Mouse (Mus musculus) ES-Bruce4 (cell line): ENCODE results near the gene Plekhg5. TPM values are rescaled to one million over a fixed set of nuclear protein-coding genes. Genes with fewer than 3 reads are reported as not detected.

ENCODE experiments used
- H3K27ac ChIP-seq: 2 replicates; pipeline ENCODE4 v1.5.1; 2012; ENCODE audit warnings: low read length, inconsistent platforms; ENCODE audit not compliant: insufficient read depth
- H3K27me3 ChIP-seq: 2 replicates; pipeline ENCODE4 v1.6.1; 2012; ENCODE audit warnings: mild to moderate bottlenecking, low read length, inconsistent platforms; ENCODE audit not compliant: control insufficient read depth, poor library complexity, insufficient read depth, severe bottlenecking
- H3K36me3 ChIP-seq: 2 replicates; pipeline ENCODE4 v1.6.1; 2012; ENCODE audit warnings: inconsistent platforms, mild to moderate bottlenecking, low read length, moderate library complexity; ENCODE audit not compliant: control insufficient read depth, poor library complexity, insufficient read depth, severe bottlenecking
- H3K4me1 ChIP-seq: one replicate; pipeline ENCODE4 v1.8.1; 2011; ENCODE audit warnings: low read length; ENCODE audit not compliant: control insufficient read depth, insufficient read depth
- H3K4me3 ChIP-seq: 2 replicates; pipeline ENCODE4 v1.5.1; 2011; ENCODE audit warnings: low read depth, mild to moderate bottlenecking, low read length
- H3K9ac ChIP-seq: 2 replicates; pipeline ENCODE4 v1.6.1; 2012; ENCODE audit warnings: low read depth, mild to moderate bottlenecking, inconsistent platforms; ENCODE audit not compliant: poor library complexity, severe bottlenecking
- H3K9me3 ChIP-seq: replicated peaks from 2 replicates; pipeline ENCODE4 v1.6.1; 2012; ENCODE audit warnings: mild to moderate bottlenecking, low read length, inconsistent platforms; ENCODE audit not compliant: control insufficient read depth, poor library complexity, insufficient read depth, severe bottlenecking
- CTCF ChIP-seq: IDR thresholded peaks from one replicate; pipeline ENCODE4 v1.8.1; 2011; ENCODE audit warnings: low read depth, low read length
- EP300 ChIP-seq: IDR thresholded peaks from 2 replicates; pipeline ENCODE4 v1.6.1; 2011; ENCODE audit warnings: low read depth, low read length; ENCODE audit not compliant: insufficient read depth
- POLR2A ChIP-seq: IDR thresholded peaks from one replicate; pipeline ENCODE4 v1.8.1; 2011; ENCODE audit warnings: low read length; ENCODE audit not compliant: insufficient read depth
- polyA plus RNA-seq: library from polyadenylated mRNA; stranded (reverse); fragments of >200 nt; gene quantifications from 2 replicates; pipeline ENCODE4 v1.2.4, GENCODE M21; 2011; ENCODE audit warnings: low read depth; ENCODE audit not compliant: missing spikeins, insufficient read depth, insufficient read length

Plekhg5 gene
- polyA plus RNA-seq, 1 experiment, result 17.5 TPM

DNA sequence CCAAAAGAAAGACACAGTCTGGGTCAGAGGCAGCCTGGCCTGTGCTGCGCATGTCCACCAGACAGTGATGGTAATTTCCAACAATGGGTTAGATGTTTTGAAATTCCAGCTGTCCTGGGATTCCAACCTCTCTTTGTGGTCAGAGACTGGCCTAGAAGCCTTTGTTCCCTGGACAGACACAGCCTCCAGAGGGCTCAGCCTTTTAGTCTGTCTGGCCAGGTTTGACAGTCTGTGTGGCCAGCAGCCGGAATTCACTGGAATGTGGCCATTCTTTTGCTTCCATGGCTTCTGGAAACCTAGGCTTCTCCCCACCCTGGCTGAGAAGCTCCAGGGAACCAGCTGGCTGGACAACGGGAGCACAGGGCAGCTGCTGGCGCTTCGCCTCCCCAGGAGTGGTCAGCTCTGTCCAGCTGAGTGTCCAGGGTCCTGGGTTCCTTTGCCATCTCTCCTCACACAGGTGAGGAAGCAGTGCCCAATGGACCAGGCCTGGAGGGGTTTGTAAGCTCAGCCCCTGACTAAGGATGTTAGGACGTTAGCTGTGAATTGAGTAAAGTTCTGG, 4.1 kb upstream of the Plekhg5 start:
- no peaks in the 10 kb centered on the region for H3K9me3 ChIP-seq
- H3K9ac ChIP-seq, result no peak overlapping the region
- H3K27ac ChIP-seq, result no peak overlapping the region
- H3K36me3 ChIP-seq, result no peaks in the 10 kb centered on the region
- no peak overlapping the region for H3K4me3 ChIP-seq
- H3K27me3 ChIP-seq, result no peaks in the 10 kb centered on the region
- H3K4me1 ChIP-seq, result no peaks in the 10 kb centered on the region
- no peak for TF ChIP-seq EP300
- TF ChIP-seq POLR2A, result no peak
- no peak for TF ChIP-seq CTCF

DNA sequence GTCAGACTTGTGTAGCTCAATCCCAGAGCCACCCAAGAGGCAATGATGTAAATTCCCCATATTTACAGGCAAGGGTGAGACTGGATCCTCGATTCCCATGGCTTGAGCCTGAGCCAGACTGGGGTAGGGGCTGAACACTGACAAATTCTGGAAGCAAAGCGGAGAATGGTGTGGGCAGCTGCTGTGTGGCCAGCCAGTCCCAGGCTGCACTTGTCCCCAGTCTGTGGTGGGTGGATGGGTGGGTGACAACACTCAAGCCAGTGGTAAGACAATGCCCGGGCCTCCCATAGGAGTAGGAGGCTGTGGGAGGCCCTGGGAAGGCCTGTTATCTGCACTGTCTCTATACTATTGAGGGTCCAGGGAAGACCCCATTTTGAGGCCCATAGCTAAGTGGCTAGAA, 3.1 kb upstream of the Plekhg5 start:
- no peaks in the 10 kb centered on the region for H3K4me1 ChIP-seq
- no peaks in the 10 kb centered on the region for H3K36me3 ChIP-seq
- no peak overlapping the region for H3K4me3 ChIP-seq
- TF ChIP-seq EP300 (no peak), POLR2A (no peak), CTCF (no peak)
- no peak overlapping the region for H3K27ac ChIP-seq
- H3K9me3 ChIP-seq, result no peaks in the 10 kb centered on the region
- no peaks in the 10 kb centered on the region for H3K27me3 ChIP-seq
- H3K9ac ChIP-seq, result no peak overlapping the region

DNA sequence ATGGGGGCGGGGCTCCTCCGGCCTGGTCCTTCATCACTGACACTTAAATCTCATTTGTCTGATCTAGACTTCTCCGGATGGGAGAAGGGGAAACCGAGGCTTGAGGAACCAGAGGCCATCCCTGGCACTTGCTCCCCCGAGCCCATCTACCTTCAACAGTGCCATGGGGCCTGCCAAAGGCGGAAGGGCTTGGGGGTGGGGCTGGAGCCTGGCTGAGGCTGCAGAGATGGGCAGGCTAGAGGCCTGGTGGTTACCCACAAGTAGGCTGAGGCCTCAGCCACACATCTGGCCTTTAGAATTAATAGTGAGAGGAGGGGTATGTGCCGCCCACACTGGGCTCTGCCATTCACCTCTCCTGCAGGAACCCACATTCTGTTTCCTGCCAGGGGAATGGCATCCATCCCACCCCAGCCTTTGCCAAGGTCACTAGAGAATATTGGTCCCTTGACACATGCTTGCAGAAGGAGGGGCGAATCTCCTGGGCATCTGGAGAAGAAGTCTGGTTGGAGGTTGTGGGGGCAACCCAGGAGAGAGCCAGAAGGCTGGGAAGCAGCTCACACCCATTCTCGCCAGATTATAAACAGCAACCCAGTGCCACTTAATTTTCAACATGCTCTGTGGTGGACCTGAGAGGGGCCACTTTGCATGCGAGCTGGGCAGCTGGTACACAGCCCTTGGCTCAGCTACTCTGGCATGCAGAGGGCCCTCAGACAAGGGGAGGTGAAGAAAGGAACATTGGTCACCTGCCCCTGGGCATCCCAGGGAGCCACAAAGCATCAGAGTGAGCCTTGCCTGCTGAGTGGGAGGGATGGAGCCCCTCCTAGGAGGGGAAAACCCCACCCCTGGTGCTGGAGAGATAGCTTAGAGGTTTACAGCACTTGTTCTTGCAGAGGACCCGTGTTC, 1.6 kb upstream of the Plekhg5 start:
- Histone ChIP-seq H3K27me3 (no peaks in the 10 kb centered on the region), H3K9ac (no peak overlapping the region), H3K9me3 (no peaks in the 10 kb centered on the region), H3K27ac (no peak overlapping the region), H3K4me1 (no peaks in the 10 kb centered on the region), H3K36me3 (no peaks in the 10 kb centered on the region), H3K4me3 (no peak overlapping the region)
- TF ChIP-seq POLR2A, result no peak

DNA sequence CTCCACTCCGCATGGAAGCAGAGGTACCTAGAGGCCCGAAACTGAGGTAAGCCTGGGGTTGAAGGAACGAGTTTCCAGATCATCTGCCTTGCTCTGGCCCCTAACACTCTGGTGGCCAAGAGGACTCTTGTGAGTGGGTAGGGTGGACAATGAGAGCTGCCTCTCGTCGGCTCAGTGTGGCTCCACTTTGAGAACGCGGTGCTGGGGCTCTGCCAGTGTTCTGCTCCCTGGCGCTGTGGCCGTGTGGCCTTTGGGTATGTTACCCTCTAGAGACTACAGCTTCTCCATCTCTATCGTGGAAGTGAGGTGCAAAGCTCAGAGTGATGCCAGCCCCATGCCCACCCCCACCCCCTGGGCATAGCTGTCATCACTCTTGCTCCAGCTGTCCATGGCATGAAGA, 357 bp downstream of the Plekhg5 start:
- Histone ChIP-seq H3K4me1 (no peaks in the 10 kb centered on the region), H3K9ac (no peak overlapping the region), H3K9me3 (no peaks in the 10 kb centered on the region), H3K27ac (no peak overlapping the region), H3K36me3 (no peaks in the 10 kb centered on the region), H3K27me3 (no peaks in the 10 kb centered on the region), H3K4me3 (no peak overlapping the region)
- TF ChIP-seq CTCF (no peak), POLR2A (no peak), EP300 (no peak)

DNA sequence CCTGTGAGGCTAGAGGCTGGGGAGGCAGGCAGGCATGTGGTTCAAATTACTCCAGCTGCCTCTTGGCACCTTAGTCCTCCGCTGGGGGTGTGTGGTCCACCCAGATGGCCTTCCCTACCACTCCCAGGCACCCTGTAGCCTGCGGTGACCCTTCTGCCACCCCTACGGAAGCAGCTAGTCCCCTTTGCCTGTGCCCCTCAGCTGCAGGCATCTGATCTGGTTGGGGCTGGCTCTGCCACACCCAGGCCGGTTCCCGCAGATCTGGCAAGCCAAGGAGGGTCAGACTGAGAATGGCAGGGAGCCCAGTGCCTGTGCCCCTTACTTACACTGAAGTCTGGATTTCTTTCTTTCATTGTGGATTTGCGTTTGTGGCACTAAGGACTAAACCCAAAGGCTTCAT, 1.4 kb downstream of the Plekhg5 start:
- Histone ChIP-seq H3K36me3 (no peaks in the 10 kb centered on the region), H3K4me1 (no peaks in the 10 kb centered on the region), H3K4me3 (no peak overlapping the region), H3K9ac (no peak overlapping the region), H3K9me3 (no peaks in the 10 kb centered on the region), H3K27ac (no peak overlapping the region), H3K27me3 (no peaks in the 10 kb centered on the region)
- TF ChIP-seq EP300, result no peak
- TF ChIP-seq CTCF, result no peak
- no peak for TF ChIP-seq POLR2A

DNA sequence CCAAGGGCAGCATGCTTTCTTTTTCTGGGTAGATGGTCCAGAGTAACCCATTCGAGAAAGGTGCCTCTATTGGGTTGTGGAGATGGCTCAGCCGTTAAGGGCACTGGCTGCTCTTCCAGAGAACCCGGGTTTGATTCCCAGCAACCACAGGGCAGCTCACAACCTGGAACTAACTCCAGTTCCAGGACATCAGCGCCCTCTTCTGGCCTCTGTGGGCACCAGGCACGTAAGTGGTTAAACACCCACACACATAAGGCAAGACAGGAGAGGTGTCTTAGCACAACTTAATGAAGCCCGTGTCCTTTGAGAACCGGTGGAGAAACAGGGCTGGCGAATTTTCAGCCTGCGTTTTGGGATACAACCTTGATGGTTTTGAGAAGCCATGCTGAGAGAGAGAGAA, 2.2 kb downstream of the Plekhg5 start:
- Histone ChIP-seq H3K4me1 (no peaks in the 10 kb centered on the region), H3K27ac (no peak overlapping the region), H3K27me3 (no peaks in the 10 kb centered on the region), H3K36me3 (no peaks in the 10 kb centered on the region), H3K4me3 (no peak overlapping the region), H3K9me3 (no peaks in the 10 kb centered on the region), H3K9ac (no peak overlapping the region)
- TF ChIP-seq CTCF (peak; percentile 64), EP300 (no peak), POLR2A (no peak)
